Mouse (Mus musculus) embryonic facial prominence, embryonic 13.5 days (tissue): Measurements from ENCODE around the gene Timm13. TPM values are rescaled to one million over a fixed set of nuclear protein-coding genes. Genes with fewer than 3 reads are reported as not detected.
A peak's percentile ranks its signal among the peaks of the same experiment; 100 is the strongest.

Source experiments
- ATAC-seq: fragments of 200-750 bp; cut with Nextera tagmentation; 2 replicates; pipeline ENCODE4 v1.8.0; 2017; ENCODE audit warnings: low read depth; ENCODE audit not compliant: insufficient number of reproducible peaks, insufficient read depth, low FRiP score, low TSS enrichment
- H3K27ac ChIP-seq: fragments of 300-500 bp; sonication (generic); 2 replicates; pipeline ENCODE4 v1.5.1; 2015; ENCODE audit warnings: moderate library complexity, mild to moderate bottlenecking, inconsistent platforms
- H3K27me3 ChIP-seq: fragments of 300-500 bp; sonication (generic); 2 replicates; pipeline ENCODE4 v1.6.1; 2015; ENCODE audit warnings: mild to moderate bottlenecking, inconsistent platforms
- H3K36me3 ChIP-seq: fragments of 300-500 bp; sonication (generic); 2 replicates; pipeline ENCODE4 v1.6.1; 2015; ENCODE audit warnings: mild to moderate bottlenecking, inconsistent platforms
- H3K4me1 ChIP-seq: fragments of 300-500 bp; sonication (generic); 2 replicates; pipeline ENCODE4 v1.6.1; 2015; ENCODE audit warnings: inconsistent platforms
- H3K4me2 ChIP-seq: fragments of 300-500 bp; sonication (generic); 2 replicates; pipeline ENCODE4 v1.6.1; 2015; ENCODE audit warnings: moderate library complexity, mild to moderate bottlenecking, inconsistent platforms
- H3K4me3 ChIP-seq: fragments of 300-500 bp; sonication (generic); 2 replicates; pipeline ENCODE4 v1.5.1; 2015; ENCODE audit warnings: mild to moderate bottlenecking, inconsistent platforms
- H3K9ac ChIP-seq: fragments of 300-500 bp; sonication (generic); 2 replicates; pipeline ENCODE4 v1.6.1; 2015; ENCODE audit warnings: mild to moderate bottlenecking, inconsistent platforms
- H3K9me3 ChIP-seq: fragments of 300-500 bp; sonication (generic); 2 replicates; pipeline ENCODE4 v1.6.1; 2016; ENCODE audit warnings: inconsistent platforms
- WGBS: fragments of 180-500 bp; shearing (Covaris S2); methylation state at CpG from one replicate; pipeline ENCODE4 v1.1.7; 2015; ENCODE audit warnings: mixed read lengths; 5-methylcytosine and 5-hydroxymethylcytosine counted together
- polyA plus RNA-seq: library from polyadenylated mRNA; unstranded; fragments of >200 nt; fragmentation: Nextera tagmentation; extraction: Ambion mirVana; gene quantifications from 2 replicates; pipeline ENCODE4 v1.2.1, GENCODE M21; 2015

The Timm13 gene
- polyA plus RNA-seq, 1 experiment from 2014 or later: 358 TPM

DNA sequence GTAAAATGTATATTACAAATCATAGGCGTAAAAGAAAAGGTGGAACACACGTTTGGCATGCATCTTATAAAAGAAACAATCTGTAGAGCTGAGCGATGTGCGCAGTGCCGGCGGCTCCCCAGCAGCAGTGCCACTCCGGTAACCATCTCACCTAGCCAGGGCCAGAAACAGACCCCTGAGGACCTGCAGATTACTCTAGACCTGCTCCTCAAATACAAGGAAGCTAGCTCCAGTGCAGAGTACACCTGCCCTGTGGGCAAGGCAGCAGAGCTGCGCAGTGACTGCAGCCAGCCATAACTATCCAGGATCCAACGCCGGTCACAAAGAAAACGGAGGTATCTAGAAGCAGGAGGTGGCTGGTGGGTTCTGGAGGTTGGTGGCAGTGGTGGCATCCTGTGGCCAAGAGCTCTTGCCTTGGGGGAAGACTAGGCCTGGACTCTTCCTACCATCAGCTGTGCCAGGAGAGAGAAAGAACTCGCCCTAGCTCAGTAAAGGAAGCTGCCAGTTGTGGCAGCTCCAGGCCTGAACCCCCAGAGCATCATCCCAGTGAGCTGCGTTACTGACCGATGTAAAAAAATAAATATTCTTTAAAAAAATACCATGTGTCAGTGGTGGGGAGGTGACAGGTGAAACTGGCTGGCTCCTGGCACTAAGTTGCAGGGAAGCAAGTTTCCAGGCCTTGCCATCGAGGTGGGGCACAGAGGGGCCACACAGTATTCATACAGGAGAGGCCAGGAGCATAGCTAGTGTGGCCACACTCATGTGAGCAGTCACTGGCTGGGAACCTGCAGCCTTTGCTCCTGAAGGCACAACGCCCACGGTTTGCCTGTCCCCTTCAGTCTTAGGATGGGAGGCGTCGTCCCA lies 872 bp upstream of the Timm13 start:
- Histone ChIP-seq H3K36me3 (peaks cover 70% of the 10 kb centered on the region), H3K9ac (peak overlapping the region; percentile 46)
- 88% methylated on average over 19 of the region's 19 CpGs for WGBS

DNA sequence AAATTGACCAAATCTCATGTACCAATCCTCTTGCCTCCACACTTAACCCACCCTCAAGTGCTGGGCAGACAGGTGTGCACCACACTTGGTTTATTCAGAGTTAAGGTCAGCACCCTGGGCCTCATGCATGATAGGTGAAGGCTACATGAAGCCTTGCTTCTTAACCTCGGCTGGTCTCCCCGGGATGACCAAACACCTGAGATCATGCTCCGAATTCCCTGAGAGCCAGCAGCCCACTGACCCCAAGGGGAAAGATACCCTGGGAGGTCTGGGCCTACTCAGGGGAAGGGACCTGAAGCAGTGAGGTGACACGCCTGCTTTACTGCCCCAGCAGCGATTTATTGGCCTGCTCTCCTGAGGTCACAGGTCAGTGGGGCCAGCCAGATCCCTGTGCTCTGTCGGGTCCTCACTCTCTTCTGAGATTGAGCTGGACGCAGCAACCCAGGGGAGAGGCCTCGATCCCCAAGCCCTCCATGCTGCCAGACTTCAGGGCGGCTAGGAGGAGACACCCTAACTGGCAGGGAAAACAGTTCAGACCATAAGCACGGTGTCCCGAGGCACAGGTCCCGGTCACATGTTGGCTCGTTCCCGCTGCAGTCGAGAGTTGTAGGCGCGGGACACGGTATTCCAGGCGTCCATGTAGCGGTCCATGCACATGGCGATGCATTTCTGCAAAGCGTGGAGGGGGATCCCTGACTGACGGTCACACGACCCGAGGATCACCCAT lies 1.0 kb downstream of the Timm13 start:
- peak overlapping the region; percentile 86 for H3K9ac ChIP-seq
- no peak for ATAC-seq
- H3K4me1 ChIP-seq: peaks cover 16% of the 10 kb centered on the region
- peak overlapping the region; percentile 98 for H3K4me2 ChIP-seq
- H3K4me3 ChIP-seq: peak overlapping the region; percentile 86
- H3K9me3 ChIP-seq: no peaks in the 10 kb centered on the region
- H3K27ac ChIP-seq: peak overlapping the region; percentile 82; the same call in 1 of the 2 replicates
- 11% methylated on average over 25 of the region's 25 CpGs for WGBS
- H3K27me3 ChIP-seq: no peaks in the 10 kb centered on the region
- H3K36me3 ChIP-seq: peaks cover 51% of the 10 kb centered on the region

More for the DNA sequence above, 872 bp upstream of the Timm13 start:
- Histone ChIP-seq H3K4me3 (peak overlapping the region; percentile 86; the same call in 1 of the 2 replicates), H3K27me3 (no peaks in the 10 kb centered on the region), H3K4me1 (peaks cover 16% of the 10 kb centered on the region), H3K27ac (peak overlapping the region; percentile 73), H3K9me3 (no peaks in the 10 kb centered on the region), H3K4me2 (peak overlapping the region; percentile 98)
- no peak for ATAC-seq

GRCm38 (mm10) chr10:80899074-80899473 lies 1.7 kb downstream of the Timm13 start:
- no peak overlapping the region for H3K27ac ChIP-seq
- peak overlapping the region; percentile 86; the same call in 1 of the 2 replicates for H3K4me3 ChIP-seq
- H3K4me2 ChIP-seq: peak overlapping the region; percentile 98
- H3K4me1 ChIP-seq: peaks cover 16% of the 10 kb centered on the region
- no peak for ATAC-seq
- H3K9ac ChIP-seq: peak overlapping the region; percentile 86; the same call in 1 of the 2 replicates
- no peaks in the 10 kb centered on the region for H3K9me3 ChIP-seq
- H3K27me3 ChIP-seq: no peaks in the 10 kb centered on the region
- WGBS: 92% methylated on average over 8 of the region's 8 CpGs
- peaks cover 44% of the 10 kb centered on the region for H3K36me3 ChIP-seq

DNA sequence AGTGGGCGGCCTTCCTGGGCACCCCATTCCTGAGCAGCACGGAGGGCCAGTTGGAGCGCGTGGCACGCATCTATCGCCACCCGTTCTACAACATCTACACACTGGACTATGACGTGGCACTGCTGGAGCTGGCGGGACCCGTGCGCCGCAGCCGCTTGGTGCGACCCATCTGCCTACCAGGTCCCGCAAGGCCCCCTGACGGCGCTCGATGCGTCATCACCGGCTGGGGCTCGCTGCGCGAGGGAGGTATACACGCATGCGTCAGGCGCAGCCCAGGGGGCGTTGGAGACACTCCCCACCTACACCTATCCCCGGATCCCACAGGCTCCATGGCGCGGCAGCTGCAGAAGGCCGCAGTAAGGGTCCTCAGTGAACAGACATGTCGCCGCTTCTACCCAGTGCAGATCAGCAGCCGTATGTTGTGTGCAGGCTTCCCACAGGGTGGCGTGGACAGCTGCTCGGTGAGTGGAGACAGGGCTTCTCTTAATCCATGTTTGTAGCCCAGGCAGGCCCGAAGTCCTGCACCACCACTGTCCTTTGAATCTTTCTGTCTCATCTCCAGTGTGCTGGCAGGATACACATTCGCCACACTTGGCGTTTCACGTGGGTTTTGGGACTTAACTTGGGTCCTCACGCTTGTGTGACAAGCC lies 2.8 kb downstream of the Timm13 start:
- no peaks in the 10 kb centered on the region for H3K9me3 ChIP-seq
- 39% methylated on average over 41 of the region's 41 CpGs for WGBS
- H3K4me3 ChIP-seq: peak overlapping the region; percentile 5; the same call in 1 of the 2 replicates
- H3K9ac ChIP-seq: peak overlapping the region; percentile 49
- H3K27me3 ChIP-seq: no peaks in the 10 kb centered on the region
- no peak overlapping the region for H3K27ac ChIP-seq
- peak overlapping the region; percentile 30 for H3K4me2 ChIP-seq
- no peak for ATAC-seq
- H3K36me3 ChIP-seq: peaks cover 34% of the 10 kb centered on the region
- H3K4me1 ChIP-seq: peaks cover 16% of the 10 kb centered on the region

GRCm38 (mm10) chr10:80896581-80897485 lies 3.9 kb downstream of the Timm13 start:
- 73% methylated on average over 24 of the region's 24 CpGs for WGBS
- Histone ChIP-seq H3K4me3 (no peak overlapping the region), H3K9me3 (no peaks in the 10 kb centered on the region), H3K27ac (no peak overlapping the region), H3K4me1 (peaks cover 16% of the 10 kb centered on the region), H3K36me3 (peaks cover 22% of the 10 kb centered on the region), H3K27me3 (no peaks in the 10 kb centered on the region), H3K9ac (0 out of 2 replicates have a peak overlapping the region, but pooled peaks have one; percentile 16), H3K4me2 (no peak overlapping the region)
- no peak for ATAC-seq

GRCm38 (mm10) chr10:80895697-80896096 lies 5.1 kb downstream of the Timm13 start:
- no peaks in the 10 kb centered on the region for H3K9me3 ChIP-seq
- ATAC-seq: no peak
- H3K36me3 ChIP-seq: peaks cover 21% of the 10 kb centered on the region
- H3K4me2 ChIP-seq: no peak overlapping the region
- 78% methylated on average over 6 of the region's 6 CpGs for WGBS
- H3K9ac ChIP-seq: no peak overlapping the region
- H3K27ac ChIP-seq: no peak overlapping the region
- H3K4me3 ChIP-seq: no peak overlapping the region
- peaks cover 16% of the 10 kb centered on the region for H3K4me1 ChIP-seq
- 0 out of 2 replicates have a peak, but pooled peaks cover under 1% of the 10 kb centered on the region for H3K27me3 ChIP-seq

DNA sequence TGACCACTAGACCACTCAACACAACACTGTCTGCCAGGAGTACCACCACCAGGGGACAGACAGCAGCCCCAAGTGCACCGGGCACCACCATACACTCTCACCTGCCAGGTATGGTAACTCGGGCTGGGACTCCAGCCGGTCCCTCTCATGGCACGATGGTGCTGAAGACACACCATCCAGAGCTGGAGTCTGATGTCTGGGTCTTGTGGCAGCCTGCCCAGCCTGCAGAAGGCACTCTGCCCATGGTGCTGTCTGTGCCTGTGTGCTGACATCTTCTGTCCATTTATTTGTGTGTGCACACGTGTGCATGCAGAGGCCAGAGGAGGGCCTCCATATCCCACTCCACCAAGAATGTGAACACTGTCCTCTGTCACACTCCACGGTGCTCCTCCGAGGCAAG lies 5.7 kb downstream of the Timm13 start:
- peaks cover 21% of the 10 kb centered on the region for H3K36me3 ChIP-seq
- H3K27me3 ChIP-seq: peaks cover 6% of the 10 kb centered on the region; the same call in 1 of the 2 replicates
- no peak for ATAC-seq
- WGBS: 88% methylated on average over 7 of the region's 7 CpGs
- H3K4me2 ChIP-seq: no peak overlapping the region
- H3K4me1 ChIP-seq: peaks cover 16% of the 10 kb centered on the region
- H3K27ac ChIP-seq: no peak overlapping the region
- H3K9me3 ChIP-seq: no peaks in the 10 kb centered on the region
- no peak overlapping the region for H3K9ac ChIP-seq
- no peak overlapping the region for H3K4me3 ChIP-seq

DNA sequence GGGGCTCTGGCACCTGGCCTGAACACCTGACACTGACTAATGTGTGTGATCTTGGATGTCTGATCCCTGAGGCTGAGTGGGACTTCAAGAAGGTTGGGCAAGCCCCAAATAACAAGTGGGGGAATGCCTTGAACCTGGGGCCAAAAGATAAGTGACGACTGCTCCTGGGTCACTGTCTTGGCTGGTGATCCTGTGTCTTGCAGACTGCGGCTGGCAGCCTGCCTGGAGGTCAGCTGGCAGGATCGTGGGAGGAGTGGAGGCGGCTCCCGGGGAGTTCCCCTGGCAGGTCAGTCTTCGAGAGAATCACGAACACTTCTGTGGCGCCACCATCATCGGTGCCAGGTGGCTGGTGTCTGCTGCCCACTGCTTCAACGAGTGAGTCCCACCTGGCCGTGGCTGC lies 13.6 kb downstream of the Timm13 start:
- H3K27ac ChIP-seq: no peak overlapping the region
- no peaks in the 10 kb centered on the region for H3K9me3 ChIP-seq
- no peak overlapping the region for H3K4me3 ChIP-seq
- no peak overlapping the region for H3K4me2 ChIP-seq
- H3K9ac ChIP-seq: no peak overlapping the region
- WGBS: 73% methylated on average over 11 of the region's 11 CpGs
- no peaks in the 10 kb centered on the region for H3K36me3 ChIP-seq
- ATAC-seq: no peak
- H3K27me3 ChIP-seq: peaks cover 32% of the 10 kb centered on the region
- H3K4me1 ChIP-seq: no peaks in the 10 kb centered on the region

DNA sequence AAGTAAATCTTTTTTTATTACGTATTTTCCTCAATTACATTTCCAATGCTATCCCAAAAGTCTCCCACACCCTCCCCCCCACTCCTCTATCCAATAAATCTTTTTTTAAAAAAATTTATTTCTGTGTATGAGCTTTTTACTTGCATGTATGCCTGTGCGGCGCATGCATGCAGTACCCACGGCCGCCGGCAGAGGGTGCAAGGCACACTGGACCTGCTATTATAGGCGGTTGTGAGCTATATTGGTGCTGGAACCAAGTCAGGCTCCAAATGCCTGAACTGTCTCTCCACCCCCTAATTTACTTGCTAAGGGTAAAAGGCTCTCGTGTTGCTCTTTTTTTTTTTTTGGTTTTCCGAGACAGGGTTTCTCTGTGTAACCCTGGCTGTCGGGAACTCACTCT lies 19.5 kb downstream of the Timm13 start:
- H3K36me3 ChIP-seq: no peaks in the 10 kb centered on the region
- H3K9me3 ChIP-seq: no peaks in the 10 kb centered on the region
- H3K4me2 ChIP-seq: no peak overlapping the region
- H3K4me3 ChIP-seq: no peak overlapping the region
- H3K27me3 ChIP-seq: no peaks in the 10 kb centered on the region
- H3K9ac ChIP-seq: no peak overlapping the region
- 25% methylated on average over 10 of the region's 10 CpGs for WGBS
- ATAC-seq: no peak
- no peak overlapping the region for H3K27ac ChIP-seq
- no peaks in the 10 kb centered on the region for H3K4me1 ChIP-seq

DNA sequence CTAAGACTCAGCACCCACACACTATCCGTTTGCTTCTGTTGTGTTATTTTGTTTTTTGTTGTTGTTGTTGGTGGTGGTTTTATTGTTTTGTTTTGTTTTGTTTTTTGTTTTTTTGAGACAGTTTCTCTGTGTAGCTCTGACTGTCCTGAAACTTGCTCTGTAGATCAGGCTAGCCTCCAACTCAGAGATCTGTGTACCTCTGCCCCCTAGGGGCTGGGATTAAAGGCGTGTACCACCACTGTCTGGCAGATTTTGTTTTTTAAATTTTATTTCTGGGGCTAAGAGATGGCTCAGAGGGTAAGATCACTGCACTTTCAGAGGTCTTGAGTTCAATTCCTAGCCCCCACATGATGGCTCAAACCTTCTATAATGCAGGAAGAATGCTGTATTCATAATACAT lies 19.9 kb downstream of the Timm13 start:
- no peaks in the 10 kb centered on the region for H3K9me3 ChIP-seq
- no peak overlapping the region for H3K4me3 ChIP-seq
- 80% methylated on average over 2 of the region's 2 CpGs for WGBS
- H3K27me3 ChIP-seq: no peaks in the 10 kb centered on the region
- no peak overlapping the region for H3K27ac ChIP-seq
- no peaks in the 10 kb centered on the region for H3K4me1 ChIP-seq
- no peaks in the 10 kb centered on the region for H3K36me3 ChIP-seq
- no peak overlapping the region for H3K4me2 ChIP-seq
- ATAC-seq: no peak
- no peak overlapping the region for H3K9ac ChIP-seq
